Mouse (Mus musculus) hindbrain, embryonic 14.5 days (tissue): ENCODE measurements around the gene Spem2. TPM values are rescaled to one million over a fixed set of nuclear protein-coding genes. Genes with fewer than 3 reads are reported as not detected.

Source experiments
- ATAC-seq: fragments of 200-750 bp; cut with Nextera tagmentation; 2 replicates; pipeline ENCODE4 v1.8.0; 2017; ENCODE audit warnings: moderate number of reproducible peaks, mild to moderate bottlenecking, moderate TSS enrichment, moderate library complexity; ENCODE audit not compliant: low FRiP score
- DNase-seq: peaks from one replicate; pipeline ENCODE4 v3.0.0-alpha.2; 2015; ENCODE audit warnings: low spot score
- H3K27ac ChIP-seq: fragments of 300-500 bp; sonication (generic); 2 replicates; pipeline ENCODE4 v1.5.1; 2014; ENCODE audit warnings: mild to moderate bottlenecking, moderate library complexity
- H3K27me3 ChIP-seq: fragments of 300-500 bp; sonication (generic); 2 replicates; pipeline ENCODE4 v1.6.1; 2014; ENCODE audit warnings: mild to moderate bottlenecking, low read length, mixed read lengths; ENCODE audit not compliant: control insufficient read depth, insufficient read depth
- H3K36me3 ChIP-seq: fragments of 300-500 bp; sonication (generic); replicated peaks from 2 replicates; pipeline ENCODE4 v1.6.1; 2014; ENCODE audit not compliant: control insufficient read depth, insufficient read depth
- H3K4me1 ChIP-seq: fragments of 300-500 bp; sonication (generic); replicated peaks from 2 replicates; pipeline ENCODE4 v1.6.1; 2014; ENCODE audit warnings: antibody characterized with exemption, low read length, mixed read lengths; ENCODE audit not compliant: control insufficient read depth, insufficient read depth
- H3K4me2 ChIP-seq: fragments of 300-500 bp; sonication (generic); replicated peaks from 2 replicates; pipeline ENCODE4 v1.6.1; 2014; ENCODE audit warnings: mild to moderate bottlenecking, moderate library complexity
- H3K4me3 ChIP-seq: fragments of 300-500 bp; sonication (generic); replicated peaks from 2 replicates; pipeline ENCODE4 v1.5.1; 2014; ENCODE audit warnings: mild to moderate bottlenecking, low read length
- H3K9ac ChIP-seq: fragments of 300-500 bp; sonication (generic); 2 replicates; pipeline ENCODE4 v1.6.1; 2014
- H3K9me3 ChIP-seq: fragments of 300-500 bp; sonication (generic); 2 replicates; pipeline ENCODE4 v1.6.1; 2016; ENCODE audit warnings: low read length; ENCODE audit not compliant: control insufficient read depth
- WGBS: fragments of 180-500 bp; shearing (Covaris S2); extraction: QIAGEN DNeasy Blood & Tissue Kit; methylation state at CpG from one replicate; pipeline ENCODE4 v1.1.7; 2014; 5-methylcytosine and 5-hydroxymethylcytosine counted together
- polyA plus RNA-seq: library from polyadenylated mRNA; unstranded; fragments of >200 nt; fragmentation: Nextera tagmentation; extraction: Ambion mirVana; gene quantifications from 2 replicates; pipeline ENCODE4 v1.2.1, GENCODE M21; 2014

Gene Spem2
- polyA plus RNA-seq, 1 experiment from 2014 or later, result not detected

DNA sequence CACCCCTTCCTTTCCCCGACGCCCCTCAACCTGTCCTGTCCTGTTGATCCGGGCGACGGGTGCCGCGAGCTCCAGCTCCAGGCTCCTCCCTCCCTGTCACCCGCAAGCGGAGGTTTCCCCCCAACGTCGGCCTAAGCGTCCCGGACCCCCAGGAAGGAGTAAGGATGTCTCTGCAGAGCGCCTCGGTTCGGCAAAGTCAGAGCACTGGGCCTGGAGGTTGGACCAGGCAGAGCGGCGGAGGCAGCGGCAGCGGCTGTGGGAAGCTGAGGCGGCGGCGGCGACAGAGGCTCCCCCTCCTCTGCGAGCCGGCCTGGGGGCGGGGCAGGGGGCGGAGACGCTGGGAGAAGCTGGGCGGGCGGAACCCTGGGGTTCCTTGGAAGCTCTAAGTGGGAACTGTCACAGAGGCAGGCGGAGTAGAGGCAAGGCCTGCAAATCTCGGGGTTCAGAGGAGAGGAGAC, 15.6 kb downstream of the Spem2 start:
- Histone ChIP-seq H3K27ac (peak overlapping the region; percentile 90), H3K27me3 (peaks cover 21% of the 10 kb centered on the region), H3K4me3 (peak overlapping the region; percentile 49), H3K36me3 (no peaks in the 10 kb centered on the region), H3K9me3 (no peaks in the 10 kb centered on the region), H3K4me2 (peak overlapping the region; percentile 88), H3K4me1 (peaks cover 37% of the 10 kb centered on the region), H3K9ac (peak overlapping the region; percentile 70)
- whole genome bisulfite sequencing, result under 1% methylated on average over 33 of the region's 33 CpGs
- ATAC-seq, result peak; percentile 25; the same call in 1 of the 2 replicates
- peak; percentile 75 for DNase-seq

DNA sequence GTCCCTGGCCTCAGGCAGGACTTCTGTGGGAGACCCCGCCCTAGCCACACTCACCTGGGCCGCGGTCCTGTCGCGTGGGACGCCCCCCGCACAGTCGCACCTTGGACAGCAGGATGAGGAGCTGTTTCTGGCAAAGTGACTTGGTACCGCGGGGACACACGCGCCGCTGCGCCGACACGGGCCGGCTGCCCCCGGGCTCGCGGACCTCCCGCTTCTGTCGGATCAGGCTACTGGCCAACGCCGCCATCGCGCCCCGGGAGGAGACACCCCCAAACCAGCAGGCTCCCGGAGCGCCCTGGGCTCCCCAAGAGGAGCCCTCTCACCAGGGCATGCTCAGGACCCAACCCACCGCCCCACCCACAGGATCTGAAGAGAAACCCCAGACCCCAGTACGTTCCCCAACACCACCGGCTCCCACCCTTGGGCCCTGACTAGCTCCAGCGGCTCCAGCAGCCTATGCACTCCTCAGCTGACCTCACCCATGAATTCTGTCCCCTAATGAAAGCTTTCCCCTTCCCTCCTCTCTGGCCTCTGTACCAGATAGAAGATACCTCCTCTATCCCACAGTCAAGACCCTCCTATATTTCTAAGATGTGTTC, 16.8 kb downstream of the Spem2 start, which contains the start of gene Fgf11:
Fgf11 (minus strand) TSS at position 479 of the 599 bp plus-strand sequence.
- peak within 1 kb of the TSS; percentile 70 for H3K9ac ChIP-seq
- H3K4me1 ChIP-seq, result peaks cover 37% of the 10 kb centered on the region
- H3K9me3 ChIP-seq, result no peaks in the 10 kb centered on the region
- peak within 1 kb of the TSS; percentile 88 for H3K4me2 ChIP-seq
- ATAC-seq, result no peak
- no peaks in the 10 kb centered on the region for H3K36me3 ChIP-seq
- H3K27ac ChIP-seq, result peak within 1 kb of the TSS; percentile 90
- H3K27me3 ChIP-seq, result peaks cover 26% of the 10 kb centered on the region
- DNase-seq, result no peak
- WGBS, result 1% methylated on average over 33 of the region's 33 CpGs
- peak within 1 kb of the TSS; percentile 49 for H3K4me3 ChIP-seq

DNA sequence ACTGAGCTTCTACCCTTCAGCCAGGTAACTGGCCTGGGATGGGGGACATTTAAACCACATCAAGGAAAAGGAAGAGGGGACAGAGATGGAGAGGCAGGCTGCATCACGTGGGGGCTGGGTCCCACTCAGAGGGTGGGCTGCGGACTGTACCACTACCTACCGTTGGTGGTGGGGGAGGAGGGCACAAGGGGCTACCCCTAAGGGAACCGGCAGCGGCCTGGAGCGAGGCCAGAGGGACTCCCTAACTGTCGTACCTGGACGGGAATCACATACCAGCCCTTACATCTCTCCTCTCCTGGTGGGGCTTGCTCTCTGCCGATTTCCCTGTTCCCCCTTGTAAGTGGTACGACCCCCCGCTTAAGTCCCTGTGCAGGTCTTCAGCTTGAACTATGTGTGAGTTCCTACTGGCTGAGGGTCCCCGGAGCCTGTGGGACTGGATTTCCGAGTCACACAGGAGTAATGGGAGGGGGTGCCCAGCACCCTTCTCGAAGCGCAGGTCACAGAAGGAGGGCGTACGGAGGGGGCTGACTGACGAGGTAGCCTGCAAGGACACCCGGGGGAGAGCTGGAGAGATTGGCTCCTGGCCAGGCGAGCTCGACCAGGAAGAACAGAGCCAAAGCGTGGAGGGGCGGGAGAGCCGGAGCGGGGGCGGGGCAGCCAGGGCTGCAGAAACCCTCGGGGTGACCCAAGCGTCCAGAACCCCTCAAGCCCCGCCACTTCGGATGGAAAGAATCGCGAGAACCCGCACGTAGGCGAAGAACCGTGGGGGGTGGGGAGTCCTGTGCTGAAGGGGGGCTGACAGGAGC, 17.7 kb downstream of the Spem2 start:
- Histone ChIP-seq H3K36me3 (no peaks in the 10 kb centered on the region), H3K27ac (peak overlapping the region; percentile 90), H3K9ac (peak overlapping the region; percentile 70), H3K9me3 (no peaks in the 10 kb centered on the region), H3K4me3 (peak overlapping the region; percentile 49), H3K4me1 (peaks cover 37% of the 10 kb centered on the region), H3K27me3 (peaks cover 21% of the 10 kb centered on the region), H3K4me2 (peak overlapping the region; percentile 88)
- ATAC-seq (peak; percentile 69), DNase-seq (peak; percentile 74)
- 0% methylated on average over 35 of the region's 36 CpGs for WGBS

DNA sequence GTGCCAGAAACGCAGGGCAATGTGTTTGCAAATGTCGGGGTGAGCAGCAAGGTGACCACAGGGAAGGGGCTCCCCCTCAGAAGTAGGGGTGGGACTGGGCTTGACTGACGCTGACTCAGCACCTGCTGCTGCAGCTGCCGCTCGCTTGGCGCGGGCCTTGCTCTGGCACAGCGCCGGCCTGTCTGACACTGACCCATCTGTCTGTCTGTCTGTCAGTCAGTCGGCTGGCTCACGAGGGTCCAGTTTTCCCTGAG, 18.2 kb downstream of the Spem2 start:
- DNase-seq (no peak), ATAC-seq (peak; percentile 32)
- Histone ChIP-seq H3K4me2 (peak overlapping the region; percentile 88), H3K27me3 (peaks cover 17% of the 10 kb centered on the region), H3K9ac (peak overlapping the region; percentile 70), H3K36me3 (no peaks in the 10 kb centered on the region), H3K4me3 (peak overlapping the region; percentile 49), H3K9me3 (no peaks in the 10 kb centered on the region), H3K27ac (peak overlapping the region; percentile 90), H3K4me1 (peaks cover 37% of the 10 kb centered on the region)
- WGBS, result 0% methylated on average over 11 of the region's 11 CpGs

DNA sequence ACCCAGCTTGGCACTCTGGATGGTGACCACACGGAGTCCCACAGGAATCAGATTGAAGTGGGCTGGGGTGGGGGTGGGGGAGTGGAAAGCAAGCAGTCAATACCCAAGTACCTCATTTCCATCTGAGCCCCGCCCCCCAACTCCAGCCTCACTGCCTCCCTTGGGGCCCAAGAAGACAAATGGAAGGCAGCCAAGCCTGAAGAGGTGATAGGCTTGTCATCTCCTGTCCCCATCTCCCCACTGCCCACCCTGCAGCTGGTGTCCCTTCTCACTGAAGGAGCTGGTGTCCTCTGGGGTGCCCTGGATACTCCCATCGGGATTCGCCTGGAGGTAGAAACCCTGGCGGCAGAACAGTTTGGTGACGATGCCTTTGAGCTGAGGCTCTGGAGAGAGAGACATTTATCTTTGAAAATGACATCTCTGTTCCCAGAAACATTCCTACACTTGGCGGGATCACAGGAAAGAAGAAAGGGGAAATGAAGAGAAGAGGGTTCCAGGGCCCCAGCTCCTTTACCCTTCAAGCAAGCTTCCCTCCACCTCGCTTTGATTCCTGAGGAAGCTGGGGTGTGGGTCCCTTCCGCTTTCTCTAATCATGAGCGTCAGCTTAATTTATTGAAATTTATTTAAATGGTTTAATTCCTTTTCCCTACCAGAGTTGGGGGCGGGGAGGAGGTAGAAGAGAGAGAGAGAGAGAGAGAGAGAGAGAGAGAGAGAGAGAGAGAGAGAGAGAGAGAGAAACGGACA, 18.7 kb downstream of the Spem2 start:
- peaks cover 16% of the 10 kb centered on the region for H3K27me3 ChIP-seq
- peaks cover 35% of the 10 kb centered on the region for H3K4me1 ChIP-seq
- H3K4me3 ChIP-seq, result peak overlapping the region; percentile 49
- no peak for DNase-seq
- peak overlapping the region; percentile 88 for H3K4me2 ChIP-seq
- H3K9me3 ChIP-seq, result no peaks in the 10 kb centered on the region
- WGBS, result 17% methylated on average over 11 of the region's 12 CpGs
- no peak for ATAC-seq
- H3K9ac ChIP-seq, result peak overlapping the region; percentile 70
- no peaks in the 10 kb centered on the region for H3K36me3 ChIP-seq
- H3K27ac ChIP-seq, result peak overlapping the region; percentile 90

DNA sequence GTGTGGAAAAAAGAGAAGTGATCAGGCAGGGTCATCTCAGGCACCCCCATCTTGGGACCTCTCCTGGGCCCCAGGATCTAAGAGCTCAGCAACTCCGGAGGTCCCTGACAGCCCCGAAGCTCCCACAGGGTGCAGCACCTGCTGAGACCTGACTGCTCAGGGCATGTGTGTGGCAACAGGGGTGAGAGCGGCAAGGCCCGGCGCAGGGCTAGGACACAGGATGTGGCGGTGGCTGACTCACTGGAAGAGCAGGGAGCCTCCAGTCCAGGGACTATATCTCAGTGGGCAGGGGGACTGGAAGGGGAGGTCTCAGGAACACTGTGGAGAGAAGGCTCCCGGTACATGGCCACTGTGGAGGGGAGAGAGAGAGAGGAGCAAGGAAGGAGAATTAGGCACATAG, 20.3 kb downstream of the Spem2 start:
- H3K9ac ChIP-seq, result no peak overlapping the region

DNA sequence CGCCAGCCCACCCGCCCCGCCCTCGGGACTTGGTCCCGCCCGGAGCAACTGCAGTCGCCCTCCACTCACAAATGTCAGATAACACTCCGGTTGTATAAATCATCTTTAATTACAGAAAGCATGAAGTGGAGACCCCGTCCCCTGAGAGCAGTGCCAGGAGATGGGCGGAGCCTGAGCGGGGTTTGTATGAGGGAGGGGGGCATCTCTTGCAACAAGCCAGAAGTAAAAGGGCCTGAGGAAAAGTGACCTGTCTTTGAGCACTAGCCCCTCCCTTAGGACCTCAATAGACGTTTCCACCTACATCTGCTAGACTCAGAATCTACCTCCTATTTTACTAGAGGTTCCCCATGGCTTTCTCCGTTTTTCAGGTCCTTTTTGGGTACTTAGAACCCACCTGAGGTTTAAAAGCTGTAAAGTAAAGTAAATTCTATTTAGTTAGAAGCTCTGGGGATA, 22.3 kb downstream of the Spem2 start:
- Histone ChIP-seq H3K9me3 (no peaks in the 10 kb centered on the region), H3K36me3 (no peaks in the 10 kb centered on the region), H3K27me3 (peaks cover 14% of the 10 kb centered on the region), H3K9ac (no peak overlapping the region), H3K27ac (no peak overlapping the region), H3K4me1 (peaks cover 10% of the 10 kb centered on the region), H3K4me2 (peak overlapping the region; percentile 58), H3K4me3 (peak overlapping the region; percentile 29)
- no peak for DNase-seq
- WGBS, result 3% methylated on average over 13 of the region's 13 CpGs
- no peak for ATAC-seq

More for the DNA sequence above, 20.3 kb downstream of the Spem2 start:
- ATAC-seq (no peak), DNase-seq (no peak)
- no peaks in the 10 kb centered on the region for H3K36me3 ChIP-seq
- no peak overlapping the region for H3K27ac ChIP-seq
- no peak overlapping the region for H3K4me3 ChIP-seq
- H3K4me1 ChIP-seq, result peaks cover 22% of the 10 kb centered on the region
- H3K9me3 ChIP-seq, result no peaks in the 10 kb centered on the region
- H3K27me3 ChIP-seq, result peaks cover 14% of the 10 kb centered on the region
- no peak overlapping the region for H3K4me2 ChIP-seq
- 73% methylated on average over 7 of the region's 7 CpGs for WGBS

DNA sequence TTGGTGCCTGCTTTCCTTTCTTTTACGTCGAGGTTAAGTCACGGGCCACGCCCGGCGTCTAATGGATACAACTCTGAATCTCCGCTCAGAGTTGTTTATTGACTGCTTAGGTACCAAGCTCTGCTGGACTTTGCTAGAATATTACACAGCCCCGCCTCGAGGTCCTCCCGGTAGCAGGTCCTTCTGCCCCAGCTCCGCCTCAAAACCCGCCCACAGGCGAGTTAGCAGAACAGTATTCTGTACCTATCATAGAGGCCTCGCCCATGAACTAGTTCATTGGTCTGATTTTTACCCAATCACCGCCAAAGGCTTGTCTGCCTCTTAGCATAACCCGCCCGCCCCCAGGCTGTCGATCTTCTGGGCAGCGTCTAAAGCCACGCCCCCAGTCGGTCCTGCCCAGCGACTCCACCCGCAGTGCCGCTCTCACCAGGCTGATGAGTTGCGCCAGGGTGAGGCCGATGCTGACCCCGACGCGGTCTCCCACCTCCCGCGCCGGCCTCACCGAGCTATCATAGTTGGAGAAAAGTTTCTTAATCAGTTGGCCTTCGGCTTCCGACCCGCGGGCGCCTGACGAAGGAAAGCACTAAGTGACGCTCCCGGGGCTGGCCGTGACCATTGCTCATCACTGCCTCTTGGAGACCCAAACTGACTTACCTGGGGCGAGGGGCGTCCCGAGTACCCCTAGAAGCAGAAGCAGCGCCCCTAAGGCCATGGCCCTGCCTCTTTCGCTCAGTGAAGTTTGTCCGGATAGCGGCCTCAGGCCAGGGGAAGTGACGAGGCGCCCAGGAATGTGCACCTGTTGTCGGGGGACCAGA, 22.9 kb downstream of the Spem2 start, which contains the start of gene Chrnb1:
Chrnb1 (minus strand) TSS at position 776 of the 815 bp plus-strand sequence.
- no peaks in the 10 kb centered on the region for H3K36me3 ChIP-seq
- peak within 1 kb of the TSS; percentile 29 for H3K4me3 ChIP-seq
- H3K27me3 ChIP-seq, result peaks cover 14% of the 10 kb centered on the region
- peak within 1 kb of the TSS; percentile 58 for H3K4me2 ChIP-seq
- peaks cover 10% of the 10 kb centered on the region for H3K4me1 ChIP-seq
- DNase-seq (peak; percentile 83), ATAC-seq (peak; percentile 89)
- no peak within 1 kb of the TSS for H3K9ac ChIP-seq
- WGBS, result 2% methylated on average over 52 of the region's 52 CpGs
- H3K27ac ChIP-seq, result no peak within 1 kb of the TSS
- H3K9me3 ChIP-seq, result no peaks in the 10 kb centered on the region
